Mouse (Mus musculus) cortical plate, adult 2 months (tissue): ENCODE results near the gene Acaa1a.

Experiments used
- CTCF ChIP-seq: fragments of 200-500 bp; IDR thresholded peaks from 2 replicates; pipeline ENCODE4 v1.5.1; 2011; ENCODE audit warnings: mild to moderate bottlenecking, control low read depth, low read length; ENCODE audit not compliant: insufficient read depth; ENCODE audit errors: extremely low read depth
- POLR2A ChIP-seq: fragments of 200-500 bp; IDR thresholded peaks from 2 replicates; pipeline ENCODE4 v1.6.1; 2011; ENCODE audit warnings: mild to moderate bottlenecking, low read length, control low read depth; ENCODE audit not compliant: insufficient read depth; ENCODE audit errors: extremely low read depth

DNA sequence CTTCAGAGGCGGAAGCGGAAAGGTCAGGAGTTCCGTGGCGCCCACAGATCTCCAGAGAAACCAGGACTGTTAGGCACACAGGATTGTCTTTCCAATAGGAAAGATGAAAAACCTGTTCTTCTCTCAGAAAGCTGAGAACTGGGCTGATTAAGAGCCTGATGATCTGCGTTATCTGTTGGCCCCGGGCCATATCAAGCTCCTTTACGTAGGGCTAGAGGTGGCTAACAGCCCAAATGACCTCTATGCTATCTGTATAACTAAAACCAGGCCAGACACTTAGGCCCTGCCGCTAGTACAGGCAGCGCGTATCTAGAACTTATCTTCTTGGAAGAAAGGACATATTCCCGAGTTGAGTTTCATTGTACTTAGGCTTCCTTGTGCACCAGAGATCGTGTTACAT is 23.8 kb downstream of the Acaa1a start:
- TF ChIP-seq CTCF (no peak), POLR2A (no peak)
